Mouse (Mus musculus) heart, embryonic 10.5 days (tissue): ENCODE data around the gene Nlrp9c. TPM values are rescaled to one million over a fixed set of nuclear protein-coding genes. Genes with fewer than 3 reads are reported as not detected.
"Not testable (repeated sequence)": the region's sequence is repeated elsewhere in the genome, so short reads cannot be mapped to it uniquely, and the experiment has no call there.

Experiments used
- DNase-seq: peaks from one replicate; pipeline ENCODE4 v3.0.0-alpha.2; 2017; ENCODE audit warnings: low spot score
- H3K27ac ChIP-seq: fragments of 300-500 bp; sonication (generic); 2 replicates; pipeline ENCODE4 v1.5.1; 2016; ENCODE audit warnings: mild to moderate bottlenecking
- H3K27me3 ChIP-seq: fragments of 300-500 bp; sonication (generic); 2 replicates; pipeline ENCODE4 v1.6.1; 2016; ENCODE audit warnings: mild to moderate bottlenecking; ENCODE audit not compliant: poor library complexity, insufficient read depth, severe bottlenecking
- H3K36me3 ChIP-seq: fragments of 300-500 bp; sonication (generic); 2 replicates; pipeline ENCODE4 v1.6.1; 2016; ENCODE audit warnings: mild to moderate bottlenecking, moderate library complexity
- H3K4me1 ChIP-seq: fragments of 300-500 bp; sonication (generic); 2 replicates; pipeline ENCODE4 v1.6.1; 2016; ENCODE audit warnings: mild to moderate bottlenecking
- H3K4me3 ChIP-seq: fragments of 300-500 bp; sonication (generic); 2 replicates; pipeline ENCODE4 v1.5.1; 2016; ENCODE audit warnings: mild to moderate bottlenecking, moderate library complexity
- H3K9me3 ChIP-seq: fragments of 300-500 bp; sonication (generic); 2 replicates; pipeline ENCODE4 v1.6.1; 2016; ENCODE audit warnings: mild to moderate bottlenecking, moderate library complexity
- WGBS: fragments of 180-500 bp; shearing (Covaris S2); methylation state at CpG from one replicate; pipeline ENCODE4 v1.1.7; 2016; 5-methylcytosine and 5-hydroxymethylcytosine counted together
- polyA plus RNA-seq: library from polyadenylated mRNA; unstranded; fragments of >200 nt; fragmentation: Nextera tagmentation; extraction: Ambion mirVana; gene quantifications from 2 replicates; pipeline ENCODE4 v1.2.1, GENCODE M21; 2016

Gene Nlrp9c
- polyA plus RNA-seq, 1 experiment from 2014 or later = not detected

DNA sequence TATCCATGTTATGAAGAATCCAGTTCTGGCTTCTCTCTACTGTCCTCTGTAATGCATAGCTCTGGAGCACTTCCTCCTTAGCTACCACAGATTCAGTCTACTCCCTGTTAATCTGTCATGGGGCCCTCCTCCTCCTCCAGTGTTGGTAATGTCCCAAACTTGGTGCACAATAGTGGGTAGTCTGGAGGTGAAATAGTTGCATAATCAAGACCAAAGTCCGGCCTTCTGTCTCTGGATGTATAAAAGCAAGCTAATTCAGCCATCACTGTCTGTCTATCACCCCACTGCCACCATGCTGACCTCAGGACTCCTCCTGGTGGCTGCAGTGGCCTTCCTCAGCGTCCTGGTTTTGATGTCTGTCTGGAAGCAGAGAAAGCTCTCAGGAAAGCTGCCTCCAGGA, 96.6 kb downstream of the Nlrp9c start, which contains the start of gene Cyp2a4:
Cyp2a4 (plus strand) TSS at position 244 of the 400 bp plus-strand sequence.
- WGBS = 54% methylated on average over 2 of the region's 2 CpGs
- not testable (repeated sequence) for H3K36me3 ChIP-seq, H3K27me3 ChIP-seq, DNase-seq, H3K27ac ChIP-seq, H3K9me3 ChIP-seq, H3K4me3 ChIP-seq, H3K4me1 ChIP-seq

DNA sequence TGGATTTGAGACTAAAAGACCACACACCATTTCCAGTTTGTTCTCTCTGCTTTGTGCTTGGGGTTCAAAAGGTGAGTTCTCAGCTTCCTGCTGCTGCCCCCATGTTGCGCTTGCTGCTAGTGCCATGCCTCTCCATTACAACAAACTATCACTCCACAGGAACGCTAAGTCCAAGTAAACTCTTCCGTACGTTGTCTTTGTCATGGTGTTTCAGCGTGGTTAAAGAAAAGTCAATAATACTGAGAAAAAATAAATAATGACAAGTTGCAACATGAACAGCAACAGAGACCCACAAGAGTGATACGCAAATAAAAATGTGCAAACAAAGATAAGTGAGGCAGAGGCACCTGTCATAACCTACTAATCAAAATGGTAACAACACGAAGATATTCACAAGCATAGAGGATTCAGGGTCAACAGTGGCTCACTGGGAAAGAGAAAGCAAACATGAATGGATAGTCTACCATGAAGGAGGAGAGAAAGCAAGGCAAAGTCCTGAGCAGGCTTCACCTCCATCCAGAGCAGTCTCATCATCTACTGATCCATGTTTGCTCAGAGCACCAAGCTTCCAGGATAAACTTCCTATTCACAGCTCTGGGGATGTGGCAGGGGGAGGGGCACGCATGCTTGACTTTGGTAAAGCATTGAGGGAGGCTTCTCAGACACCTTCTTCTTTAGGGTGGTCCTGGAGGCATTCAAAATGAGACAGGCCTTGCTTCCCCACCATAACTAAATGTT, 99.9 kb downstream of the Nlrp9c start:
- not testable (repeated sequence) for H3K27me3 ChIP-seq, H3K4me1 ChIP-seq, DNase-seq, H3K9me3 ChIP-seq, H3K4me3 ChIP-seq, H3K27ac ChIP-seq, H3K36me3 ChIP-seq
- WGBS = 82% methylated on average over 8 of the region's 8 CpGs

Other genes starting within 250 kb of the Nlrp9c start
- not detected in 2 replicates for gene Cyp2b9, start 230.3 kb downstream of the Nlrp9c start, polyA plus RNA-seq
- not detected in 2 replicates for gene Vmn1r184, start 143.4 kb downstream of the Nlrp9c start, polyA plus RNA-seq
- not detected in 2 replicates for gene Cyp2a4, start 96.5 kb downstream of the Nlrp9c start, polyA plus RNA-seq
- not detected in 2 replicates for gene Nlrp4a, start 31.4 kb upstream of the Nlrp9c start, polyA plus RNA-seq
- not detected in 2 replicates for gene Nlrp9a, start 131.3 kb upstream of the Nlrp9c start, polyA plus RNA-seq
- gene Vmn1r185, start 214.8 kb upstream of the Nlrp9c start, polyA plus RNA-seq = not detected in 2 replicates